Mouse (Mus musculus) MEL (cell line): ENCODE measurements around the gene Col6a4. TPM values are rescaled to one million over a fixed set of nuclear protein-coding genes. Genes with fewer than 3 reads are reported as not detected.

Source experiments
- DNase-seq: peaks from one replicate; pipeline ENCODE4 v3.0.0; 2011; ENCODE audit warnings: low read depth, low spot score
- H3K27ac ChIP-seq: 2 replicates; pipeline ENCODE4 v1.5.1; 2012; ENCODE audit warnings: low read depth, mild to moderate bottlenecking, control low read depth, low read length, moderate library complexity; ENCODE audit not compliant: control insufficient read depth
- H3K27me3 ChIP-seq, 2 experiments: fragments of 150-350 bp in 1 of 2; sonication (generic) in 1 of 2; 2 replicates each; pipeline ENCODE4 v1.6.1; 2012; ENCODE audit warnings: low read length in 2 of 2, mild to moderate bottlenecking in 2 of 2, improper control_type of control experiment in 1 of 2, moderate library complexity in 1 of 2; ENCODE audit not compliant: insufficient read depth in 2 of 2, control insufficient read depth in 1 of 2
- H3K36me3 ChIP-seq, 2 experiments: 2 replicates each; pipeline ENCODE4 v1.6.1; 2012 to 2014; ENCODE audit warnings: low read length in 2 of 2, improper control_type of control experiment in 1 of 2, inconsistent platforms in 1 of 2, mild to moderate bottlenecking in 1 of 2; ENCODE audit not compliant: insufficient read depth in 2 of 2, control insufficient read depth in 1 of 2
- H3K4me1 ChIP-seq, 2 experiments: fragments of 150-350 bp in 1 of 2; sonication (generic) in 1 of 2; 2 replicates each; pipeline ENCODE4 v1.6.1; 2012; ENCODE audit warnings: low read length in 2 of 2, improper control_type of control experiment in 1 of 2, mild to moderate bottlenecking in 1 of 2; ENCODE audit not compliant: insufficient read depth in 2 of 2, control insufficient read depth in 1 of 2
- H3K4me3 ChIP-seq, 2 experiments: fragments of 150-350 bp in 1 of 2; sonication (generic) in 1 of 2; 2 replicates each; pipeline ENCODE4 v1.5.1; 2012; ENCODE audit warnings: low read depth in 2 of 2, low read length in 2 of 2, mild to moderate bottlenecking in 2 of 2, moderate library complexity in 2 of 2, control low read depth in 1 of 2, improper control_type of control experiment in 1 of 2; ENCODE audit not compliant: control insufficient read depth in 1 of 2, insufficient read depth in 1 of 2
- H3K79me2 ChIP-seq: 2 replicates; pipeline ENCODE4 v1.6.1; 2012; ENCODE audit warnings: mild to moderate bottlenecking, low read length, moderate library complexity; ENCODE audit not compliant: control insufficient read depth, poor library complexity, insufficient read depth
- H3K9ac ChIP-seq: 2 replicates; pipeline ENCODE4 v1.6.1; 2012; ENCODE audit warnings: low read depth, mild to moderate bottlenecking, control low read depth, low read length, moderate library complexity; ENCODE audit not compliant: control insufficient read depth, poor library complexity, severe bottlenecking
- H3K9me3 ChIP-seq: fragments of 150-350 bp; sonication (generic); replicated peaks from 2 replicates; pipeline ENCODE4 v1.6.1; 2012; ENCODE audit warnings: mild to moderate bottlenecking, low read length, improper control_type of control experiment, moderate library complexity; ENCODE audit not compliant: insufficient read depth
- CHD1 ChIP-seq: IDR thresholded peaks from 2 replicates; pipeline ENCODE4 v1.6.1; 2012; ENCODE audit warnings: low read depth, mild to moderate bottlenecking, inconsistent platforms, low read length, improper control_type of control experiment
- CTCF ChIP-seq, 3 experiments: IDR thresholded peaks in 2 of 3; conservative IDR thresholded peaks in 1 of 3; 2 replicates each; pipeline ENCODE4 v1.5.1; 2011 to 2012; ENCODE audit warnings: low read length in 3 of 3, low read depth in 2 of 3, mild to moderate bottlenecking in 2 of 3, improper control_type of control experiment in 1 of 3, inconsistent platforms in 1 of 3, mixed read lengths in 1 of 3, moderate library complexity in 1 of 3; ENCODE audit not compliant: control insufficient read depth in 1 of 3, insufficient read depth in 1 of 3, poor library complexity in 1 of 3, severe bottlenecking in 1 of 3
- E2F4 ChIP-seq: IDR thresholded peaks from 2 replicates; pipeline ENCODE4 v1.6.1; 2011; ENCODE audit warnings: low read depth, low read length, improper control_type of control experiment, borderline replicate concordance
- ELF1 ChIP-seq: IDR thresholded peaks from 2 replicates; pipeline ENCODE4 v1.6.1; 2014; ENCODE audit warnings: low read depth, mild to moderate bottlenecking, inconsistent platforms, low read length, improper control_type of control experiment, moderate library complexity
- ETS1 ChIP-seq: IDR thresholded peaks from 2 replicates; pipeline ENCODE4 v1.6.1; 2012; ENCODE audit warnings: low read depth, mild to moderate bottlenecking, inconsistent platforms, low read length, improper control_type of control experiment, moderate library complexity
- GABPA ChIP-seq: IDR thresholded peaks from 2 replicates; pipeline ENCODE4 v1.6.1; 2012; ENCODE audit warnings: low read depth, mild to moderate bottlenecking, inconsistent platforms, low read length, improper control_type of control experiment, moderate library complexity
- GATA1 ChIP-seq: IDR thresholded peaks from 2 replicates; pipeline ENCODE4 v1.6.1; 2011; ENCODE audit warnings: low read depth, low read length, improper control_type of control experiment
- JUND ChIP-seq: IDR thresholded peaks from 2 replicates; pipeline ENCODE4 v1.6.1; 2011; ENCODE audit warnings: low read depth, mild to moderate bottlenecking, improper control_type of control experiment, low read length
- KAT2A ChIP-seq: conservative IDR thresholded peaks from 2 replicates; pipeline ENCODE4 v1.6.1; 2012; ENCODE audit warnings: low read depth, low read length, improper control_type of control experiment, inconsistent platforms
- MAX ChIP-seq: IDR thresholded peaks from 2 replicates; pipeline ENCODE4 v1.6.1; 2011; ENCODE audit warnings: low read length, improper control_type of control experiment
- MEF2A ChIP-seq: IDR thresholded peaks from 2 replicates; pipeline ENCODE4 v1.6.1; 2014; ENCODE audit warnings: low read depth, mild to moderate bottlenecking, inconsistent platforms, low read length, improper control_type of control experiment; ENCODE audit not compliant: poor library complexity, insufficient replicate concordance, severe bottlenecking; ENCODE audit errors: extremely low read depth
- MYB ChIP-seq: IDR thresholded peaks from 2 replicates; pipeline ENCODE4 v1.6.1; 2011; ENCODE audit warnings: mild to moderate bottlenecking, low read depth, low read length, improper control_type of control experiment
- MYC ChIP-seq: IDR thresholded peaks from 2 replicates; pipeline ENCODE4 v1.6.1; 2011; ENCODE audit warnings: low read depth, mild to moderate bottlenecking, low read length, improper control_type of control experiment, moderate library complexity
- NELFE ChIP-seq: IDR thresholded peaks from 2 replicates; pipeline ENCODE4 v1.6.1; 2011; ENCODE audit warnings: low read depth, low read length, improper control_type of control experiment
- NRF1 ChIP-seq: IDR thresholded peaks from 2 replicates; pipeline ENCODE4 v1.6.1; 2014; ENCODE audit warnings: low read depth, mild to moderate bottlenecking, inconsistent platforms, low read length, improper control_type of control experiment, moderate library complexity; ENCODE audit not compliant: poor library complexity, insufficient read depth, severe bottlenecking
- POLR2A ChIP-seq, 2 experiments: IDR thresholded peaks; 2 replicates each; pipeline ENCODE4 v1.6.1; 2011 to 2012; ENCODE audit warnings: low read length in 2 of 2, mild to moderate bottlenecking in 2 of 2, control low read depth in 1 of 2, improper control_type of control experiment in 1 of 2, low read depth in 1 of 2, moderate library complexity in 1 of 2; ENCODE audit not compliant: control insufficient read depth in 1 of 2, insufficient read depth in 1 of 2, poor library complexity in 1 of 2
- POLR2AphosphoS2 ChIP-seq: IDR thresholded peaks from 2 replicates; pipeline ENCODE4 v1.6.1; 2011; ENCODE audit warnings: low read length, improper control_type of control experiment
- POLR2AphosphoS5 ChIP-seq: IDR thresholded peaks from 2 replicates; pipeline ENCODE4 v1.6.1; 2012; ENCODE audit warnings: low read depth, borderline replicate concordance, mild to moderate bottlenecking, inconsistent platforms, low read length, moderate library complexity, mixed read lengths
- RAD21 ChIP-seq: IDR thresholded peaks from 2 replicates; pipeline ENCODE4 v1.6.1; 2011; ENCODE audit warnings: mild to moderate bottlenecking, low read depth, low read length, improper control_type of control experiment
- SIN3A ChIP-seq: IDR thresholded peaks from 2 replicates; pipeline ENCODE4 v1.6.1; 2012; ENCODE audit warnings: low read length, improper control_type of control experiment, inconsistent platforms
- SMC3 ChIP-seq: IDR thresholded peaks from 2 replicates; pipeline ENCODE4 v1.6.1; 2011; ENCODE audit warnings: low read depth, low read length, improper control_type of control experiment
- TAL1 ChIP-seq: IDR thresholded peaks from 2 replicates; pipeline ENCODE4 v1.6.1; 2012; ENCODE audit warnings: mild to moderate bottlenecking, inconsistent platforms, low read length, moderate library complexity, mixed read lengths
- TBP ChIP-seq: IDR thresholded peaks from 2 replicates; pipeline ENCODE4 v1.8.0; 2011; ENCODE audit warnings: low read depth, low read length, improper control_type of control experiment
- TCF12 ChIP-seq: IDR thresholded peaks from 2 replicates; pipeline ENCODE4 v1.6.1; 2014; ENCODE audit warnings: low read depth, mild to moderate bottlenecking, inconsistent platforms, low read length, improper control_type of control experiment, moderate library complexity
- UBTF ChIP-seq: IDR thresholded peaks from 2 replicates; pipeline ENCODE4 v1.6.1; 2012; ENCODE audit warnings: low read depth, mild to moderate bottlenecking, inconsistent platforms, low read length, improper control_type of control experiment, moderate library complexity, borderline replicate concordance; ENCODE audit not compliant: insufficient read depth
- ZKSCAN1 ChIP-seq: IDR thresholded peaks from 2 replicates; pipeline ENCODE4 v1.6.1; 2012; ENCODE audit warnings: low read depth, mild to moderate bottlenecking, inconsistent platforms, low read length, improper control_type of control experiment, moderate library complexity
- ZMIZ1 ChIP-seq: IDR thresholded peaks from 2 replicates; pipeline ENCODE4 v1.6.1; 2012; ENCODE audit warnings: low read depth, mild to moderate bottlenecking, inconsistent platforms, low read length, improper control_type of control experiment, moderate library complexity
- polyA plus RNA-seq, 2 experiments: library from polyadenylated mRNA; stranded (reverse) in 1 of 2; unstranded in 1 of 2; fragments of >175 nt in 1 of 2; fragments of >200 nt in 1 of 2; gene quantifications; 2 replicates each; pipeline versions ENCODE4 v1.2.1 to v1.2.4; 2012; ENCODE audit warnings: low replicate concordance in 2 of 2, low read depth in 1 of 2; ENCODE audit not compliant: insufficient read length in 2 of 2, insufficient read depth in 1 of 2, missing spikeins in 1 of 2
- total RNA-seq: library from RNA; depleted of rRNA; stranded (reverse); fragments of 300-350 nt; gene quantifications from 2 replicates; pipeline ENCODE4 v1.2.3, GENCODE M21; 2012

The Col6a4 gene
- total and polyA plus RNA-seq, 3 experiments: not detected

- no peaks in the 10 kb centered on the region for H3K79me2 ChIP-seq
- no peaks in the 10 kb centered on the region for H3K9me3 ChIP-seq
- no peak overlapping the region for H3K9ac ChIP-seq
- DNase-seq: no peak
- H3K27ac ChIP-seq: no peak overlapping the region
- no peaks in the 10 kb centered on the region for H3K27me3 ChIP-seq
- H3K4me3 ChIP-seq: no peak overlapping the region
- no peak for TF ChIP-seq E2F4
- TF ChIP-seq KAT2A: no peak
- no peak for TF ChIP-seq SIN3A
- TF ChIP-seq NRF1: no peak
- no peak for TF ChIP-seq POLR2AphosphoS2
- no peak for TF ChIP-seq UBTF
- TF ChIP-seq POLR2A (IDR thresholded peaks at IDR 0.05; ENCODE audit: control insufficient read depth in 1 of 2, insufficient read depth in 1 of 2, low read depth in 1 of 2, low read length in 2 of 2, poor library complexity in 1 of 2): no peak
- TF ChIP-seq POLR2AphosphoS5: no peak
- TF ChIP-seq NELFE: no peak
- no peak for TF ChIP-seq ZKSCAN1
- no peak for TF ChIP-seq GATA1
- TF ChIP-seq SMC3: no peak
- no peak for TF ChIP-seq MYC
- no peak for TF ChIP-seq ETS1
- TF ChIP-seq ELF1: no peak
- no peak for TF ChIP-seq MYB
- TF ChIP-seq JUND: no peak
- TF ChIP-seq CTCF (IDR thresholded peaks at IDR 0.05 in 2 of 3, conservative IDR thresholded peaks at IDR 0.05 in 1 of 3; ENCODE audit: control insufficient read depth in 1 of 3, insufficient read depth in 1 of 3, low read depth in 2 of 3, low read length in 3 of 3, poor library complexity in 1 of 3, severe bottlenecking in 1 of 3): no peak
- H3K36me3 ChIP-seq: no peaks in the 10 kb centered on the region
- no peaks in the 10 kb centered on the region for H3K4me1 ChIP-seq
Observed at GRCm38 (mm10) chr9:105978479-105978878, 118.1 kb downstream of the Col6a4 start.

GRCm38 (mm10) chr9:105976871-105977270 is 119.7 kb downstream of the Col6a4 start:
- H3K79me2 ChIP-seq: no peaks in the 10 kb centered on the region
- no peak overlapping the region for H3K27ac ChIP-seq
- no peak overlapping the region for H3K4me3 ChIP-seq
- H3K36me3 ChIP-seq: no peaks in the 10 kb centered on the region
- H3K4me1 ChIP-seq: no peaks in the 10 kb centered on the region
- TF ChIP-seq ELF1 (no peak), TBP (no peak), MEF2A (no peak), RAD21 (no peak), MAX (no peak), CTCF (IDR thresholded peaks at IDR 0.05 in 2 of 3, conservative IDR thresholded peaks at IDR 0.05 in 1 of 3; ENCODE audit: control insufficient read depth in 1 of 3, insufficient read depth in 1 of 3, low read depth in 2 of 3, low read length in 3 of 3, poor library complexity in 1 of 3, severe bottlenecking in 1 of 3) (no peak), GABPA (no peak), UBTF (no peak), SMC3 (no peak), TCF12 (no peak), NELFE (no peak), ZMIZ1 (no peak), CHD1 (no peak), ZKSCAN1 (no peak), TAL1 (no peak), MYC (no peak)
- no peak overlapping the region for H3K9ac ChIP-seq
- DNase-seq: no peak
- H3K27me3 ChIP-seq: no peaks in the 10 kb centered on the region
- H3K9me3 ChIP-seq: no peaks in the 10 kb centered on the region
